Mouse (Mus musculus) ovary, postnatal 10 days (tissue): ENCODE results near the gene Kcnj11.

Source experiments
- DNase-seq: peaks from one replicate; pipeline ENCODE4 v3.0.0; 2022; ENCODE audit warnings: low spot score

Gene Kcnj11

GRCm38 (mm10) chr7:46100563-46100962 lies at the start of gene Kcnj11:
Kcnj11 (minus strand) TSS chr7:46100764.
- DNase-seq: peak; percentile 36

GRCm38 (mm10) chr7:46147417-46147816 lies 46.9 kb upstream of the Kcnj11 start:
- DNase-seq: no peak

- no peak for DNase-seq
These were observed 46.2 kb upstream of the Kcnj11 start for GRCm38 (mm10) chr7:46146675-46147308.

- no peak for DNase-seq
These were observed 43.5 kb upstream of the Kcnj11 start for GRCm38 (mm10) chr7:46144061-46144460.

- no peak for DNase-seq
These were observed 37.9 kb upstream of the Kcnj11 start for GRCm38 (mm10) chr7:46138329-46138930.

GRCm38 (mm10) chr7:46133858-46134257 lies 33.3 kb upstream of the Kcnj11 start:
- DNase-seq: no peak

- no peak for DNase-seq
These were observed 31.7 kb upstream of the Kcnj11 start for GRCm38 (mm10) chr7:46132229-46132628.

GRCm38 (mm10) chr7:46131806-46132205 lies 31.2 kb upstream of the Kcnj11 start:
- DNase-seq: no peak

GRCm38 (mm10) chr7:46131266-46131665 lies 30.7 kb upstream of the Kcnj11 start:
- no peak for DNase-seq

- no peak for DNase-seq
These were observed 30.2 kb upstream of the Kcnj11 start for GRCm38 (mm10) chr7:46130723-46131122.

- no peak for DNase-seq
These were observed 29.1 kb upstream of the Kcnj11 start for GRCm38 (mm10) chr7:46129463-46130179.

- DNase-seq: no peak
These were observed 27.6 kb upstream of the Kcnj11 start for GRCm38 (mm10) chr7:46128196-46128595.

- DNase-seq: no peak
These were observed 24.8 kb upstream of the Kcnj11 start for GRCm38 (mm10) chr7:46125340-46125739.

GRCm38 (mm10) chr7:46124460-46124859 lies 23.9 kb upstream of the Kcnj11 start:
- no peak for DNase-seq

- no peak for DNase-seq
These were observed 22.4 kb upstream of the Kcnj11 start for GRCm38 (mm10) chr7:46122964-46123363.

- DNase-seq: no peak
These were observed 16.5 kb upstream of the Kcnj11 start for GRCm38 (mm10) chr7:46117035-46117434.

- DNase-seq: no peak
These were observed 15.6 kb upstream of the Kcnj11 start for GRCm38 (mm10) chr7:46116118-46116581.

GRCm38 (mm10) chr7:46113435-46113834 lies 12.9 kb upstream of the Kcnj11 start:
- DNase-seq: no peak

GRCm38 (mm10) chr7:46111938-46112337 lies 11.4 kb upstream of the Kcnj11 start:
- no peak for DNase-seq

- DNase-seq: no peak
These were observed 10.8 kb upstream of the Kcnj11 start for GRCm38 (mm10) chr7:46111212-46111817.

- DNase-seq: no peak
These were observed 9.5 kb upstream of the Kcnj11 start for GRCm38 (mm10) chr7:46110079-46110478.

GRCm38 (mm10) chr7:46105484-46105883 lies 4.9 kb upstream of the Kcnj11 start:
- DNase-seq: no peak
